Mouse (Mus musculus): ENCODE data around the gene Fgfr2.

Gene Fgfr2

DNA sequence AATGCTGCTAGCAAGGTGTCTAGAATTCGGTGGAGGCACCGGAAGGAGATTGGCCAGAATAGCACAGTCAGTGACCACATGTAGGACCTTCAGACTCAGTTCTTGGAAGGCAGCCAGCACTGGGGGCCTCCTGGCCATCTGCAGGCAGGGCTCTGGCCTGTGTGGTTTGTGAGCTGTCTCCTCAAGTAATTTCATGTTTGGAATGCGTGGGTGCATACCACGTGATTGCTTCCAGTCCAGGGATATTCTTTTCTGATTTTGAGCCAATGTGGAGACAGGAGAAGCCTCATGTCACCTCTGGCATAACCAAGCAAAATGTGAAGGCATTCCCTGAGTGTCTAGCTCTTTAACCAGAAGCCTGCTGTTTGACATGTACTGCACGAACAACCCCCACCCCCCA, 2158.5 kb downstream of the Fgfr2 start:
- no peak for DNase-seq (ENCODE audit: low read depth, low spot score)

DNA sequence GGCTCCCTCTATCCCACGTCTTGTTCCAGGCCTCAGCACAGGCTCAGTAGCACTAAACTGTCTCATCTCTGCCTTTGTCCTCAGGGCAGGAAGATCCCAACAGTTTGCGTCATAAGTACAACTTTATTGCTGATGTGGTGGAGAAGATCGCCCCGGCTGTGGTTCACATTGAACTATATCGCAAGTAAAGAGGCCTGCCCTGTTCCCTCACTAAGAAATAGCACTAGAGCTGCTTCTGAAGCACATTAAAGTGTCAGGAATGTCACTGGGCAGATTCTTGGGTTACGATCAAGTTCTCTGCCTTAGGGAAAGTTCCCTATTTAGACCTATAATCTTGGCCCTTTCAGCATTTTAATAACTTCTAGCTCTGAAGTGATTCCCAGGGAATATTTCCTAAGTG, 2161.7 kb downstream of the Fgfr2 start:
- no peak for DNase-seq (ENCODE audit: low read depth, low spot score)

DNA sequence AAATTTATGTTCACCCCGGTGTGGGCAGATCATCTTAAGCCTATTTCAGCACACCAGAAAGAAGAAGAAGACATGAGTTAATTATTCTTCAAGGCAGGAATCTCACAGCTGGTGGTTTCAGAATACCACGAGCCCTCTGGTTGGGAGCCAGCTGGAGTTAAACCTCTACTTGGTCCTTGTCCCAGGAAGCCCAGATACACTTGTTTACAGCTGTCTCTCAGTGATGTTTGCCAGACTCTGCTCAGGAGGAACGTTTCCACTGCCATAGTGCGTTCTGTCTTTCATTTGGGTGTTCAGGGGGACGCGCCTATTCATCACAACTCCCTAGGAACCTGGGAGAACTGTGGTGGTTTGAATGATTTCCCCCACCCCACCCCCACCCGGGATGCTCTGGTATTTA, 2163.3 kb downstream of the Fgfr2 start:
- DNase-seq (ENCODE audit: low read depth, low spot score): no peak

DNA sequence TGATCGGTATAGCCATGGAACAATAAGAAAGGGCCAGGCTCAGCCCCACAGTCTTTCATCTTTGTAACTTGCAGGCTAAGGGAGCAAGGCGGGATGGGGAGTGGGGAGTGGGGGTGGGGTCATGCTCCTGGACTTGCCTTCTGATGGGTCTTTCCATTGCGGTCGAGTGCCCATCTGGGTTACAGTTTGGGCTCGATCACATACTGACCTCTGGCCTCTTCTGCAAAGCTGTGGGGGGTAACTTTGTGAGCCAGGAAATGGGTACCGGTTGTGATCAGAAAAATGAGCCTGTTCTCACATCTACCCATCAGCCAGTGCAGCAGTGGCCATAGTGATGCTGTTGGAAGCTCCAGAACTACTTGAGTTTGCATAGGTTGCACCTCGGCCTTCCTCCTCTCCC, 2164.6 kb downstream of the Fgfr2 start:
- no peak for DNase-seq (ENCODE audit: low read depth, low spot score)

DNA sequence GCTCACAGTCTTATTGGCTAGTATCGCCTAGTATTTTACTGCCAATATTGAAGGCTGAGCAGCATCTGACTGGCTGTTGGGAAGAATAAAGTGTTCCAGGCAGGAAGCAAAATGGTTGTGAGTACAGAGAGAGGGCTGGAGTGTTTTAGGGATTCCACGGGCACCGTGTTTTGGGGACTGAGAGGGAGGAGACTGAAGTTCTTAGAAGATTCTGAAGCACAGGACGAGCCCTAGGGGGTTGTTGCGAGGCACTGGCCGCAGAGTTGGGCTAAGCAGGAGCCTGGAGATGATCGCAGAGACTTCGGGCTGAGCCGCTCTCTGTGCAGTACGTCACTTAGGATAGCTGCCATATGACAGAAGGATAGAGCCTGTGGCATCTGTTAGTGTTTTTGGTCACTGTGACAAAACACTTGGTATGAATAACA, 2169.0 kb downstream of the Fgfr2 start:
- DNase-seq (ENCODE audit: low read depth, low spot score): no peak

DNA sequence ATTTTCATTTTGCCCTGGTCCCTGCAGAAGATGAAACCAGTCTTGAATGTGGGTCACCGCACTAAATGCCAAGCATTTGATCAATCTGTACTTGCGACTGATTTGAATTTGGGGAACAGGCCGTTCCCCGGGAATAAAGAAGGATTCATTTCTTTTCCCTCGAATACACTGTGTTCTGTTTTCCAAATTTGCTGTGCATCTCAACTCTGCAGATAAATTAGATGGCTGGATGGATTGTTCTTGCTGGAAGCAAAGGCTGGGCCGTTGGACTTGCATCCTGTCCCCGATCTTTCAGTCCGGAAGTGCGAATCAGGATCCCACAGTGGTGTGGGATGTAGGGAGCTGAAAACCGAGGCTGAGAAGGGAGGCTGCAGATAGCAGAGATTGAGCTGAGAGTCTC, 2169.8 kb downstream of the Fgfr2 start:
- no peak for DNase-seq (ENCODE audit: low read depth, low spot score)

DNA sequence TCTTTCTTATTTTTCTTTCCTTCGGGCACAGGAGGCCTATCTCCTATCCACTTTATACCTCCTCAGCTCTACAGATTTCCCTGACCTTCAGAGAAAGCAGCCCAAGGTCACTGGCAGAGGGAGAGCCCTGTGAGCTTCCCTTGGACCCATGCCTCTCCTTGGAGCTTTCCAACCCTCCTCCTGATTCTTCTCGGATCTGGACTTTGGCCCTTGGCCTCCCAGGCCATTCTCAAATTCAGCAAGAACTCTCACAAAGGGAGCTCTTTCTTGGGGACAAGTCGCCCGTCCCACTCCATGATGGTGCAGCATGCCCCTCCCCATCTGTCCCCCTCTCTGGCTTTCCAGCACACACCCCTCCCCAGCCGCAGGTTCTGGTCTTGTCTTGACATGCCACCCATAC, 2172.1 kb downstream of the Fgfr2 start:
- no peak for DNase-seq (ENCODE audit: low read depth, low spot score)

DNA sequence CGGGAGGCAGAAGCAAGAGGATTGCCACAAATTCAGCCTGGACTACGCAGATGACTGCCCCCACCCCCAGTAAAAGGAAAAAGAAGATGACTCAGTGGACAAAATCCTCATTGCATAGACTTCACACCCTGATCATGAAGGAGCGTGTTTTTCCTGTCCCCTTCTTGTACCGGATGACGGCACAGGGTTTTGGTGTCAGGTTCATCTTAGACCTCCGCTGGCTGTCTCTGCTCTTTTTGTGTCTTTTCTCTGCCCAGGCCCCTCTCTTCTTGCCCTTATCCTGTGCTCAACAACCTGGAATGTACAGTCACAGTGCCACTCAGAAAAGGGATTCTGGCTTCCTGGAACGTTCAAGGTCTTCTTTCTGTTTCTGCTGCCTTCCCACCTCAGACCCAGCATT, 2172.7 kb downstream of the Fgfr2 start:
- no peak for DNase-seq (ENCODE audit: low read depth, low spot score)

DNA sequence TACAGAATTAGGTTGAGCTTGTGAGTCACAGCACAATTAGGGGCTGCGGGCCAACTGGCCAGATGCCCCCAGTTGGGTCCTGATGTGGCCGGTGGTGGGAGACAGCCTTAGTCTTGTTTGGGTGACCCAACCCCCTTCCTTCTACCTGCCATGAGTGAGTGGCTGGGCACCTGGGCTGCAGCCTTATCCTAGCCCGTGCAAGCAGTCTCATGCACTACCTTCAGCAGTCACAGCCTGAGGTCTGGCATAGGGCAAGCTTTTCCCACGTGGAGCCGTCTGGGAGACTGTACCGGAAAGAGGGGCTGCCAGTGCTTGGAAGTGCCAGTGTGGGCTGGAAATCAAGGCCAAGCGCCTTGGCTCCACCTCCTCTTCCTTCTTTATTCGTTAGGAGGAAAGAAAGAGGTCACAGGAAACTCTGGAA, 2173.8 kb downstream of the Fgfr2 start:
- DNase-seq (ENCODE audit: low read depth, low spot score): no peak

DNA sequence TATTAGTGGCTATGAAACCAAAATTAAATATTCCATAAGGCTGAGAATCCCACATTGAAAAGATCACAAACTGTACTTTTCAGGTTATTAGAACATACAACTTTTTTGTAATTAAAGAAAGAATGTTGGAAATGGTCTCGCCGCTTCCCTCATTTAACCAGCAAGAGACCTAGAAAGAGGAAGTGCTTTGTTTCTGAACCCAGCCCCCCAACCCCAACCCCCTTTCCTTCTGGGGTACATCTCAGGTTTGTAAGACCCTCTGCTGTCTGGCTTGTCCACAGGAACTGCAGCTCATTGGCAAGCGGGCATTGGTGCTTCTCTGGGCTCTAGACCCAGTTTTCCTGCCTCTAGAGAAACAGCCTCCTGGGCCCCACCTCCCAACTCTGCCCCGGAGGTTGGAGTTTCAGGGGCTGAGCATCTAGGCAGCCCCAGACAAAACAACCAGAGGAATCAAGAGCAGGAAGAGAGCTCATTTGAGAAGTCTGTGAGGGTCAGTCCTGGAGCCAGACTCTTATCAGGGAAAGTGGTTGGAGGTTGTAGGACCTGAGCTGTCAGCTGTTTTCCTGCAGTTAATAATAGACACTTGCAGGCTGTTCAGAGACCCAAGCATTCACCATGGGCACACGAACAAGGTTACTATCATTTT, 2174.5 kb downstream of the Fgfr2 start:
- DNase-seq (ENCODE audit: low read depth, low spot score): no peak

DNA sequence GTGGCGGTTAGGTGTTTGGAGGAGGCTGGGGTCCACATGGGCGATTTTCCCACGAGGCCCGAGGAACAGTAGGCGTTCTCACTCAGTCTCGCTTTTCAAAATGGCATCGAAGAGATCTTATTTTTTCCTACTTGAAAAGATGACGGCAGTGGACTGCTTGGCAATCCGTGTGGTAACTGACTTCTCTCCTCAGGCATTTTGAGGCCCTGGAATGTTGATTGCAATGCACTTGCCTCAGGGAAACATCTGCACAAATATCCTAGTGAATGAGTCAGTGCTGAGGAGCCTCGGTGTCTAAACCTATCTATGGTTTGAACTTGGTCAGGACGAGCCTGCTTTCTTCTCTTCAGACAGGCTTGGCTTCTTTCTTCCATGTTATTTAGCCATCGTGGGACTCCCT, 2176.8 kb downstream of the Fgfr2 start:
- DNase-seq (ENCODE audit: low read depth, low spot score): no peak

DNA sequence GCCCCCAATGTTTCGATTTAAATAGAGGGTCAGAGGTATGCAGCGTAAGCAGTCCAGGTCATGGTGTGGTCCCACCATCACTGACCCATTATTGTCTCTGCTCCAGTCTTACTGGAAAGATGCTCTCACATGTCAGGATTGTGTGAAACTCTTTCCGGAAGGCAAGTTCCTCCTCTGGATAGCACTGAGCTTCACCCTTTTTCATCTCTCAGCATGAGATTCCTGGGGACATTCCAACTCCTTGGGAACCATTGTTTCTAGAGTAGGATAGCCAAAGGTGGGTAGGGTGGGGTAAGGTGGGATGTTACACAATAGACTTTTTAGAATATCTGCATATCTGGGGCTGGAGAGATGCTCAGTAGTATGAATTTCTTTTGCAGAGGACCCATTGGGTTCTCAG, 2177.4 kb downstream of the Fgfr2 start:
- no peak for DNase-seq (ENCODE audit: low read depth, low spot score)

DNA sequence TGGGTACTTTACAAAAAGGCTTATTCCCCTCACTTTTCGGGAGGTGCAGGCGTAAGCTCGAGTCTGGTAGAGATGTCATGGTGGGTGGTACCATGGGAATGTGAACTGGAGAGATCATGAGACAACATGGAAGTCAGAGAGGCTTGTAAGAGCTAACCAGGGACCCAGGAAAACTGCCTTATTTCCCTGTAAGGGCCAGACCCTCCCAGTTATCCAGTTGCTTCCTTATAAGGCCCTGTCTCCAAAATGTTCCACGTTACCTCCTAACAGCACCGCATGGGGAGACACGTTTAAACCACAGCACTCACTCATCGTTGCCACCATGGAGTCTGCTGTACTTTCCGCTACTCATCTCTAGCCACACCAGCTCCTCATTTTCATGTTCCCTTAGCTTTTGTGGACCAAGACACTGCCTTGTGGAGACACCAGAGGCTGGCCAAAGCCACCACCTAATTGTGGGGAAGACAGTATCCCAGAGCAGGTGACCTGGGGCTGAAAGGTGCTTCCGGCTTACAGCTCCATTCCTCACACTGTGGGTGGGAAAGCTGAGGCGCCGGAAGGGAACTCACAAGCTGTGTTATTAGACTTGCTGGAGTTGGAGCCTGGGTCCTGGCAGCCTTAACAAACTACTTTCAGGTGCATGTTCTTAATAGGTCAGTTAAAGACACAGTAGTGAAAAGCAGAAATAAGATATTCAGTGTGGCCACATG, 2178.2 kb downstream of the Fgfr2 start:
- no peak for DNase-seq (ENCODE audit: low read depth, low spot score)

DNA sequence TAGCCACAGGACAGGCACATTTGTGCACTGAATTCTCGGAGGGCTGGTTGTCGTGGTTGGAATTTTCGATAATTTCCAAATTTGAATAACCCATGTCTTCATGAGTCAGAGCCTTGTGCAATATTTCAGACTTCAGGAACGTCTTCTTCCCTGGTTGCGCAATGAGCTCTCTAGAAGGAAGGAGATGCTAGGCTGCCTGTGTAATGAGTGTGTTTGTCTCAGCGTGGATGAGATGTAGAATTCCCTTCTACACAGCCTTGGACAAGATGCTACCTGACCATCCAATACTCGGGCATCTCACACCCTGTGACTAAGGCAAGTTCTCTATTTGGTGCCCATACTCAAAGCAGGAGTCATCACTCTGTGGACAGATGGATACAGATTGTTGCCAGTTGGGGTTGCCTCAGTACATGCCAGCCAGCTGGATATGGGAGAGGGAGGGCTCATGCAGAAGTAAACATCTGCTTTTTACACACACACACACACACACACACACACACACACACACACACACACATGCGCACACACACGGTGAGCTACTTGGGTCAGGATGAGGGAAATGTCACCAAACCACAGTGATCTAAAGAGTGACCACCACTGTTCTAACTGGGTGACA, 2179.8 kb downstream of the Fgfr2 start:
- DNase-seq (ENCODE audit: low read depth, low spot score): no peak

DNA sequence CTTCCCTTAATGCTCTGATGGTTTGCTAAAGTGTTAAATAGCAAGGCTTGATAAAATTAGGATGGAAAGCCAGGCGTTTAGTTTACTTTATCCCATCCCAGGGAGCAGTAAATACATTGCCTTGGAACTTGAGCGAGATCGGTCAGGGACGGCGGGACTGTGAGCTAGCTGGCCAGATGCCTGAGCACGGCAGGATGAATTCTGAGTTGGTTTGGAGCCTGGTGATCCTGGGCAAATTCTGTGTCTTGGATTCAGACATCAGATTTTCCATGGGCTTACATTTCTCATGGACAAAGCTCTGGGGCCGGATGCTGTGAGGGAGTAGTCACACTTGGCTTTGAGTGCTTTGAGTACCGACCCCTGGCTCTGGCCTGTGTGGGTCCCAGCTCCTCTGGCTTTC, 2182.4 kb downstream of the Fgfr2 start:
- no peak for DNase-seq (ENCODE audit: low read depth, low spot score)

DNA sequence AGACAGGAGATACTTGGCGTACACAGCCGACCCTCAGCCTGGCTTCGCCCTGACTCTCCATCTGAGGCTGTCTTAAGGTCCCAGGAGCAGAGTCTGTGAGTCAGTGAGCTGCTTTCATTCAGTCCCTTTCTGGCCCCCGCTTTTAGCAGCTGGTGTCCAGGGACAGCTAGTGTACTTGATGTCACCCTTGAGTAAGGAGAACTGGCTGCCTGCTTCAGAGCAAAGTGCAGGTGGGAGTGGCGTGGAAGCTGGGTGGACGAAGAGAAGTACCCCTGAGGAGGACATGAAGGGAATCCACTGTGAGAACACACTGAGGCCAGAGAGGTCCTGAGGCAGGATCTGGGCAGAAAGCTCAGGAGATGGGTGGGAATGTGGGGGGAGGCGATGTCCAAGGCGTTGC, 2184.3 kb downstream of the Fgfr2 start:
- no peak for DNase-seq (ENCODE audit: low read depth, low spot score)

DNA sequence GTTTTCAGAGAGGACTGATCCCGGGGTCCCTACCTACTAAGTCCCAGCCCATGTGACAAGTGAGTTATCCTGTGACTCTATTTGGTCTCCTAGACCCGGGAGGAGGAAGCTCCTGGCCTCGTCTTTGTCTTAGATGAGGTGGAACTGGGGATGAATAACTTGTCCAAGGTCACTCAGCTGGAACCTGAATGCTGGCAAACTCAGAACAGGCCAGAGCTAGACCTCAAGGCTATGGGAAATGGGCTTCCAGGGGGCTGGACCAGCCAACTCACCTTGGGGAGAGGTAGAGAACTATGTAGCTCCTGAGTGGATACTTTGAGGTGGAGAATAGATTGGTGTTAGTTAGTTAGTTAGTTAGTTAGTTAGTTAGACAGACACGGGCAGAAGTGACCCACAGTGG, 2185.1 kb downstream of the Fgfr2 start:
- no peak for DNase-seq (ENCODE audit: low read depth, low spot score)

DNA sequence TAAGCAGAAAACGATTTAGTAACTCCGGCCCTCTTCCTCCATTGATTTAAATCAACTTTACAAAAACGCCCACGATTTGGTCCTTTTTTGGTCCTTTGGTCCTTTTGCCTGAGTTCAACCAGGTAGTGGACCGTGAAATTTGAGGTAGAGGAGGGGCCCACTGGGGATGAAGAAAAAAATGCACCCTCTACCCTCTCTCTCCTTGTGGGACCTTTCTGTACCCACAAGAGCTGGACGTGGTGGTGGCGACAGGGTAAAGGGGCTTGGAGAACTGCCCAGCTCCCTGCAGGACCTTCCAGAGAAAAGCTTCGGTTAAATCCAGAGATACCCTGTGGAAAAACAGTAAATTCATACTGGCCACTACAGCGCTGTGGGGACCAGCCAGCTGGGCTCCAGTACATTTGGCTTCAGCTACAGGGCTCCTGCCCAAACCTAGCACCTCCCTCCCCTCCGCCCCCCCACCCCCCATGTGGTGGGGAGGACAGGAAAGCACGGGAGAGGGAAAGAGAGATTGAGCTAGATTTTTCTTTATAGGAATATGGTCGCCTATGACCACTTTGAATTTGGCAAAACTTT, 2185.8 kb downstream of the Fgfr2 start:
- no peak for DNase-seq (ENCODE audit: low read depth, low spot score)

DNA sequence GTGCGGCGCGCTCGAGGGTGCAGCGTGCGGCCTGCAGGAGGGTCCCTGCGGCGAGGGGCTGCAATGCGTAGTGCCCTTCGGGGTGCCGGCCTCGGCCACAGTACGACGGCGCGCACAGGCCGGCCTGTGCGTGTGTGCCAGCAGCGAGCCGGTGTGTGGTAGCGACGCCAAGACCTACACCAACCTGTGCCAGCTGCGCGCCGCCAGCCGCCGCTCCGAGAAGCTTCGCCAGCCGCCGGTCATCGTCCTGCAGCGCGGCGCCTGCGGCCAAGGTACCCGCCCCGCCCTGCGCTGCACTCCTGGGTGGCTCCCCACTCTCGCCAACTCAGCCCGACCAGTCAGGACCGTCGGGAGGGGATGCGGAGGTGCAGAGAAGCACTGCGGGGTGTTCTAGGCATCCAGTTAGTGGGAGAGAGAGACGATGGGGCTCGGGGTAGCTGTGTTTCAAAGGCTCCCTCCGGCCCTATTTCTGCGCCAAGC, 2186.6 kb downstream of the Fgfr2 start:
- no peak for DNase-seq (ENCODE audit: low read depth, low spot score)

DNA sequence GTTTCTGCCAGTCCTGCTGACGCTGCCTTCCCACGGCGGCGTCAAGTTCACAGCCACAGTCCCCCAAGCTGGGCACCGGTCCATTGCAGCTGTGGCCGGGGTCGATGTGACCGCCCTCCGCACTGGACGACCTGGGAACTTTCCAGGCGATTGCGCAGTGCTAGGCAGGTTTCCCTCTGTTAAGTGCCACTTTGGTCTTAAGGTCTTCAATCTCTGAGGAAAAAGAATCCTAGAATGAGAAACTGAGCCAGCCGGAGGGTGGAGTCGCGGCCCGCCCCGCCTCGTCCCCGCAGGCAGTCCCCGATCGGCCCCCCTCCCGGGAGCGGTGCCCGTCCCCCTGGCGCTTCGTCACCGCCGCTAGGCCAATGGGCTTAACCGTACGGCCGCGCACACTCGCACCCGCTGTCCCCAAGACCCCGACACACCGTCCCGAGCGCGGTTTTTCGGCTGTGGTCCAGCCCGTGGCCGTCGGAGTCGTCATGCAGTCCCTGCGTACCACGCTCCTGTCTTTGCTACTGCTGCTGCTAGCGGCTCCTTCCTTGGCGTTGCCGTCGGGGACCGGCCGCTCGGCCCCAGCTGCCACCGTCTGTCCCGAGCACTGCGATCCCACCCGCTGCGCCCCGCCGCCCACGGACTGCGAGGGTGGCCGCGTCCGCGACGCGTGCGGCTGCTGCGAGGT, 2187.2 kb downstream of the Fgfr2 start, which contains the start of gene Htra1:
Gene Htra1 (plus strand): TSS at position 319 of the 679 bp plus-strand sequence.
- no peak for DNase-seq (ENCODE audit: low read depth, low spot score)

DNA sequence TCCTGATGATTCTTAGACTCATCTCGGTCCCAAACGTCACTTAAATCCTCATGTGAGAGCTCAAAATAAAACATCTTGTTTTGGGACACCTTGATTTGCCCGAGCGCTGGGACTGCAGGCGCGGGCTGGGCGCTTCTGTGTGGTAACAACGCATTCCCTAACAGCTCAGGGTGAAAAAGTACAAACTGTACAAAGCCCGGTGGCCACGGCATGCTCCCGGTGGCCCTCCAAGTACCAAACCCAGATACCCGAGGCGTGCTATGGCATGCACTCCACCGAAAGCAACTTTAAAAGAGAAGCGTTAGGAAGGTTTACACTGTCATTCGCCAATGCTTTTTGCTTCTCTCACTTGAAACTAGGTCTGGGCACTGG, 2187.7 kb downstream of the Fgfr2 start:
- no peak for DNase-seq (ENCODE audit: low read depth, low spot score)

DNA sequence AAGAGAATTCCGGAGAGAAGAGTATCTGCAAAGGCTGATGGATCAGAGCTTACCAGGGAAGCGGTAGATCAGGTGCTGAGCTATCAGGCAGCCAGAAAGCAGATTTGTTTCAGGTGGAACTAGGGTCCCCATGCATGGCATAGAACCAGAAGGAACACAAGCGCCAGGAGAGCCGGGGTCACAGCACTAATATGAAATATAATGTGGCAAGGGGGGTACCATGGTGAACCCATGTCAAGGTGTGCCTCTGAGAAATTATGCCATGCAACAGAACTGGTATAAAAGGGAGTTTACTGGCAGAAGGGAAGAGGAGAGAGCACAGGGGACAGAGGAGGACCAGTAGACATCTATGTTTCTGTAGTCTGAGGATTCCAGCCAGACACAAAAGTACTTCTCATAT, 2188.5 kb downstream of the Fgfr2 start:
- DNase-seq (ENCODE audit: low read depth, low spot score): no peak
